Mouse (Mus musculus): ENCODE results near the gene Mterf4.

Mterf4 gene

DNA sequence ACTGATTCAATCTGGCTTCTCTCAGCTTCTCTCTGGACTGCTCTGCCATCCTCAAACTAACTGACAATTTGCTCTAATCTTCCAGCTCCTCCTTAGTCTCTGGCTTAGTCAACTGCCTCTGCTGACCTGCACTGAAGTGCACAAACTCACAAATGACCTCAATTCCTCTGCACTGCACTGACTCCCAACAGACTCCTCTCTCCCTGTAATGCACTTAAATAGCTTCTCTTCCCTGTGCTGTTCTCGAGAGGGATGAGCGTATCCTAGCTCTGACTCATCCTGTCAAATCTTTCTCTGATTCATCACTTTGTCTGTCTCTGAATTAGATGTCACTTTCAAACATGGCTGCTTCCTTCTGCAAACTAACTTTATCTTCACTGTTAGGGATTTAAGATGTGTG is 37.5 kb downstream of the Mterf4 start:
- WGBS = 66% methylated on average over 2 of the region's 2 CpGs

DNA sequence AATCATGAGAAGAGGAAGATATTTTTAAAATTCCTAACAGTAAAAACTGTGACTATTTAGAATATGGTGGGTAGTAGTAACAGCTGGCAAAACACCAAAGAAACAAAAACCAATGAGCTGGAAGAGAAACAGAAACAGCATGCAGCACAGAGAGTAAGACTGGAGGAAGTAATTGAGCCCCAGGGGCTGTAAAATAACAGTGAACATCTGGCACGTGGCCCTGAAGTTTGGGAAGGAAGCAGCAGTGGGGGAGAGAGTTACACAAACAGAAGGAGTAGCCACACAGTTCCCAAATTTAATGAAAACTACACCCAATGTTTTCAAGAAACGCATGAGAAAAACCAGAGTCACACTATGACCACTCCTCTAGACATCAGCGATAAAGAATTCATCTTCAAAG is 38.5 kb downstream of the Mterf4 start:
- 62% methylated on average over 3 of the region's 3 CpGs for WGBS

DNA sequence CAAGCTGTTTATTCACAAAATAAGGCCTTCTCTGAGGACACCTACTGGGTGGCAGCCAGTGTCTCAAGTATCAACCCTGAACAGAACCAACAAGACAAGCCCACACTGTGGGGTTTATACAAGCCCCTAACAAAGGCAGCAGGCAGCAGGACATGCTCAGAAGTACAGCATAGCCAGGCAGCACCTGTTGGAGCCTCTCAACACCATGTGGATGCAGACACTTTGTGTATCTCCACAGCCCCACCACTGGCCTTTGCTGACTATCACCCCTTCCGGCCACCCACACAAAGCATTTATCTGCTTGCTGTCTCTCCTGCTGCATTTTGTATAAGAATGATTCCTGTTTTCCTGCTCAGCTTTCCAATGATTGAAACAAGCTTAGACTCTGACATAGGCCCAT is 48.2 kb downstream of the Mterf4 start:
- 96% methylated on average over 1 of the region's 1 CpGs for WGBS

DNA sequence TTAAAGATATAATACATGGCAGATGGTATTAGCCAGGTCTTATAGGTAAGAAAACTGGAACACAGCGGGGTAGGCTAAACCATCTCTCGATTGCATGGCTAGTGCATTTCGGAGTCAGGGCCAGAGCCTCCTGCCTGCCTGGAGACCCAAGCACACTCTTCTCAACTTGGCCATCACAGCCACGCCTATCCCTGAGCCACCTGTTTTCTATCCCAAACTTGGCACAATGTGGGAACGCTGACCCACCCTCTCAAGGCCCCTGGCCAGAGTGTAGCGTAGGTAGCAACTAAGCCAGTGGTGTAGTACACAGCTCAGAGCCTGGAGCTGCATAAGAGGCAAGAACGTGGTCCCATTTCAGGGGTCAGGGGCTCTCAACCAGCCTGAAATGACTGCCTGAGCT is 50.0 kb downstream of the Mterf4 start:
- WGBS = 94% methylated on average over 7 of the region's 7 CpGs

DNA sequence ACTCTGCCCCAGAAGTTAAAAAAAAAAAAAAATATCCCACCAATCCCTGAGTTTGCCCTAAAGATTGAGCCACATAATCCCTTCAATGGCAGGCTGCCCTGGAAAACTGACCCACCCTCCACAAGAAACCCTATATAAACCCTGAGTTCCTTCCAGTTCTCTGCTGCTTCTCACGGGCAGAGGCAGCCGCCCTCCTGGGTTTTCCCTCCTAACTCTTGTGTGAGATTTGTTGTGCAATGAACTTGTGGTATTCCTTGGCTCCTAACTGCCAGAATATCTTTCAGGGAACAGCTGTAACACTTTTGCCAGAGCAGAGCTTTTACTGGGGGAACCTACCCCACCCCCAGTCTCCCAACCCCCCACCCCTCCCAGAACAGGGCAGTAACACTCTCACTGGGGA is 53.1 kb downstream of the Mterf4 start:
- 65% methylated on average over 2 of the region's 2 CpGs for WGBS
